Mouse (Mus musculus) bone marrow macrophage, adult 2 months (primary cell): ENCODE measurements around the gene Zfpl1.

Experiments
- CTCF ChIP-seq: IDR thresholded peaks from 2 replicates; pipeline ENCODE4 v1.5.1; 2012; ENCODE audit warnings: low read depth, mild to moderate bottlenecking, low read length, moderate library complexity
- POLR2A ChIP-seq: IDR thresholded peaks from 2 replicates; pipeline ENCODE4 v1.6.1; 2012; ENCODE audit warnings: mild to moderate bottlenecking, low read depth, low read length, borderline replicate concordance

DNA sequence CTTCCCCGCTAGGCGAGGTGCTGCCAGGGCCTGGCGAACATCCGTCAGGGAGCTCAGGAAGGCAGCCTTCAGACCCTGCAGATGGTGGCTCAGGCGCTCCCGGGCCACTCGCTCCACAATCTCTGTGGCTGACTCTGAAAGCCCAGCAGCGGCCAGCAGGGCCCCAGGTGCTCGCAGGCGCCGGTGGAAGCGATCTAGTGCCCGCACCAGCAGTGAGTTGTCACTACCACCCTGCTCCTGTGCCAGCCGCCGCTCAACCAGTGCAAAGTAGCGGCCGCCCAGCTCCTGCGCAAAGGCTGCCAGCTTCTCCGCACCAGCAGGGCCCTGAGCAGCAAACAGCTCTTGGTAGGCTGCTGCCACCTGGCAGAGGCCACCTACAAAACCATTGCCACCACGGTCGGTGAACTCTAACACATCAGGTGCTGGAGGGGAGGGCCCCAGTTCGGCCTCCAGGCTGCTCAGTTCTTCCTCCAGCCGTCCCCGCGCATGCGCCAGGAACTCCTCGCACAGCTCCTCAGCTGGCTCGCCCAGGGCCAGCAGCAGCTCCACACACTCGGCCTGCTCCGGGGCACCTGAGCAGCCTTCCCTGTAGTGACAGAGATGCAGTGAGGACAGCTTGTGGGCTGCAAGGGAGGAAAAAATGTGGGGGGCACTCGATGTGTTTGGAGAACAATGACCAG is 14.0 kb downstream of the Zfpl1 start:
- TF ChIP-seq CTCF (no peak), POLR2A (no peak)
